Mouse (Mus musculus) lung, embryonic 14.5 days (tissue): Measurements from ENCODE around the gene Pacsin3. TPM values are rescaled to one million over a fixed set of nuclear protein-coding genes. Genes with fewer than 3 reads are reported as not detected.

Experiments
- ATAC-seq: fragments of 200-750 bp; cut with Nextera tagmentation; 2 replicates; pipeline ENCODE4 v1.8.0; 2017; ENCODE audit warnings: mild to moderate bottlenecking, moderate TSS enrichment, moderate library complexity; ENCODE audit not compliant: insufficient read depth
- DNase-seq: peaks from one replicate; pipeline ENCODE4 v3.0.0-alpha.2; 2015
- H3K27ac ChIP-seq: fragments of 300-500 bp; sonication (generic); 2 replicates; pipeline ENCODE4 v1.5.1; 2014; ENCODE audit warnings: low read depth, mild to moderate bottlenecking, moderate library complexity
- H3K27me3 ChIP-seq: fragments of 300-500 bp; sonication (generic); 2 replicates; pipeline ENCODE4 v1.6.1; 2014; ENCODE audit warnings: low read length, control low read depth; ENCODE audit not compliant: insufficient read depth
- H3K36me3 ChIP-seq: fragments of 300-500 bp; sonication (generic); 2 replicates; pipeline ENCODE4 v1.6.1; 2014; ENCODE audit warnings: control low read depth; ENCODE audit not compliant: insufficient read depth
- H3K4me1 ChIP-seq: fragments of 300-500 bp; sonication (generic); 2 replicates; pipeline ENCODE4 v1.6.1; 2014; ENCODE audit warnings: antibody characterized with exemption, control low read depth; ENCODE audit not compliant: insufficient read depth
- H3K4me2 ChIP-seq: fragments of 300-500 bp; sonication (generic); 2 replicates; pipeline ENCODE4 v1.6.1; 2014; ENCODE audit warnings: mild to moderate bottlenecking
- H3K4me3 ChIP-seq: fragments of 300-500 bp; sonication (generic); 2 replicates; pipeline ENCODE4 v1.5.1; 2014; ENCODE audit warnings: low read depth, low read length
- H3K9ac ChIP-seq: fragments of 300-500 bp; sonication (generic); 2 replicates; pipeline ENCODE4 v1.6.1; 2014
- H3K9me3 ChIP-seq: fragments of 300-500 bp; sonication (generic); 2 replicates; pipeline ENCODE4 v1.6.1; 2016; ENCODE audit warnings: low read depth, low read length, control low read depth
- CTCF ChIP-seq: IDR thresholded peaks from 2 replicates; pipeline ENCODE4 v1.5.1; 2016; ENCODE audit warnings: antibody characterized with exemption, low read depth
- WGBS: fragments of 180-500 bp; shearing (Covaris S2); extraction: QIAGEN DNeasy Blood & Tissue Kit; methylation state at CpG from one replicate; pipeline ENCODE4 v1.1.7; 2014; 5-methylcytosine and 5-hydroxymethylcytosine counted together
- polyA plus RNA-seq: library from polyadenylated mRNA; unstranded; fragments of >200 nt; fragmentation: Nextera tagmentation; extraction: Ambion mirVana; gene quantifications from 2 replicates; pipeline ENCODE4 v1.2.1, GENCODE M21; 2014

Pacsin3 gene
- polyA plus RNA-seq, 1 experiment from 2014 or later: 46.9 TPM

- no peaks in the 10 kb centered on the region for H3K36me3 ChIP-seq
- H3K9me3 ChIP-seq: no peaks in the 10 kb centered on the region
- H3K27ac ChIP-seq: no peak overlapping the region
- no peak overlapping the region for H3K9ac ChIP-seq
- H3K27me3 ChIP-seq: peaks cover 23% of the 10 kb centered on the region
- H3K4me2 ChIP-seq: no peak overlapping the region
- no peak for TF ChIP-seq CTCF
- no peak overlapping the region for H3K4me3 ChIP-seq
- 34% methylated on average over 4 of the region's 4 CpGs for WGBS
- H3K4me1 ChIP-seq: no peaks in the 10 kb centered on the region
- DNase-seq: no peak
- ATAC-seq: no peak
Observed at GRCm38 (mm10) chr2:91252512-91252911, 3.2 kb upstream of the Pacsin3 start.

DNA sequence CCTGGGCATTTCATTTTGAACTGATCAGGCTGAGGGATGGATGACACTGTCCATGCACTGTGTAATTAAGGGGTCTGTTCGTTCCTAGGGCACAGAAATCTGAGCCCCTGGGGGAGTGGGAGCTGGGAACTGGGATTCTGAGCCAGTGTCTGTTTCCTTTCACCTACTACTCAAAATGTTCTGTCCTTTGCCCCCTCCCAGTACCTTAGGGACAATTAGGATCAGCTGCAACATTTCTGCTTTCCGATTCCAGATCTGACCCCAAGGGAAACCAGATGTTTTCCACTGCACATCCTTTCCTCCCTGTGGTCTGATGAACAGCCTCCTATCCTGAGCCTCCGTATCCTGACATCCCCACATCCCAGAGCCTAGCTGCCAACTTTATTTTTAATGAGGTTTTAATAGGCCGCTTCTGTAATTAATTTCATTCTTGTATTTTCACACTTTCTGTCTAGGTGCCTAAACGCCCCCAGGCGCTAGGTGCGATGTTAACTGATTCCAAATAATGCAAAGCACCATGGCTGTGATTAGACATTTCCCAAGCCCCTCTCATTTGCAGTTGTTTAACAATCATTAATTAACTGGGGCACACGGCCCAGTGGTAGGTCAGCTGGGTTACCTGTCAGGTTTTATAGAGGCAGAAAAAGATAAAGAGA is 901 bp upstream of the Pacsin3 start:
- Histone ChIP-seq H3K9me3 (no peaks in the 10 kb centered on the region), H3K27ac (no peak overlapping the region), H3K4me2 (peak overlapping the region; percentile 90; the same call in 1 of the 2 replicates), H3K9ac (0 out of 2 replicates have a peak overlapping the region, but pooled peaks have one; percentile 55), H3K36me3 (no peaks in the 10 kb centered on the region), H3K27me3 (peaks cover 23% of the 10 kb centered on the region), H3K4me3 (no peak overlapping the region), H3K4me1 (peaks cover 6% of the 10 kb centered on the region; the same call in 1 of the 2 replicates)
- 31% methylated on average over 8 of the region's 8 CpGs for WGBS
- no peak for DNase-seq
- no peak for ATAC-seq
- TF ChIP-seq CTCF: no peak

- TF ChIP-seq CTCF: no peak
- Histone ChIP-seq H3K4me1 (peaks cover 6% of the 10 kb centered on the region; the same call in 1 of the 2 replicates), H3K27ac (peak overlapping the region; percentile 86), H3K9ac (peak overlapping the region; percentile 55), H3K36me3 (peaks cover 16% of the 10 kb centered on the region), H3K27me3 (peaks cover 23% of the 10 kb centered on the region), H3K9me3 (no peaks in the 10 kb centered on the region), H3K4me3 (peak overlapping the region; percentile 72), H3K4me2 (peak overlapping the region; percentile 90)
- under 1% methylated on average over 52 of the region's 52 CpGs for WGBS
- peak; percentile 82 for ATAC-seq
- DNase-seq: peak; percentile 76
Observed at GRCm38 (mm10) chr2:91256256-91257125, 737 bp downstream of the Pacsin3 start.

DNA sequence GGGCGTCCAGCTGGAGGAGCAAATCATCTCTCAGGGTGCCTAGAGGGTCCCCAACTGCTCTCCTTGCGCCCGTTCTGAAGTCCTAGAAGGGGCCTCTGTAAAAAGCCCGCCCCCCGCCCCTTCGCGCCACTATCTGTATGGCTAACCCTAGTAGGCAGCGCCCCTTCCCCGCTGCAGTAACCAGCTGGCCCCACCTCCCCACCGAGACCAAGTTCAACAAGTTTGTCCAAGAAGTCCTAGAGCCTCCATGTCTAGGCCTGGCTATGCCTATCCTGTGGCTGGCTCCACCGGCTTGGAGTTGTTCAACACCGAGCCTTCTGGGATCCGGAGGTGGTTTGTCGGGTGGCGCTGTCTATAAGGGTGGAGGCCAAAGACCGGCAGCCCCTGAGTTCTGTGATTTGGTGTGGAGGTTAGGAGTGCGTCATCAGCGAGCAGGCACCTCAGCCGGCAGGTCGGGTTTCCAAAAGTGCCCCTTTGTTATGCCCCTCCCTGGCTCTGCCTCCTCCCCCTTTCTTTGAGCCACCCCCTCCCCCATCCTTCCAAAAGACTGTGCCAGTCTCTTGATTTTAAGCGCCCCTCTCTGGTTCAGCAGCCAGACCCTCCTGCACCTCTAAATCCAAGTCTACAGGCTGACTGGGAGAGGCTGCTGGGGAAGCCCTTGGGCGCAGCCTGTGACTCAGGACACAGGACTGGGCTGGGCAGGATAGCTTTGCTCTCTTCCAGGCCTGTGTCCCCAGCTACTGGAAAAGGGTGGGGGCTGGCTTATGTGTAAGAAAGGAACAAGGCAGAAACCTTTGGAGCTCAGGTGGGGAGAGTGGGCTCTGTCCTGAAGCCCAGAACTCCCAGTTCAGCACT is 1.6 kb downstream of the Pacsin3 start:
- peaks cover 23% of the 10 kb centered on the region for H3K27me3 ChIP-seq
- H3K36me3 ChIP-seq: peaks cover 23% of the 10 kb centered on the region
- peak overlapping the region; percentile 72 for H3K4me3 ChIP-seq
- ATAC-seq: peak; percentile 85
- H3K9me3 ChIP-seq: no peaks in the 10 kb centered on the region
- peak overlapping the region; percentile 55 for H3K9ac ChIP-seq
- peak overlapping the region; percentile 90 for H3K4me2 ChIP-seq
- peaks cover 6% of the 10 kb centered on the region; the same call in 1 of the 2 replicates for H3K4me1 ChIP-seq
- 2% methylated on average over 22 of the region's 22 CpGs for WGBS
- DNase-seq: peak; percentile 81
- TF ChIP-seq CTCF: no peak
- peak overlapping the region; percentile 86 for H3K27ac ChIP-seq

DNA sequence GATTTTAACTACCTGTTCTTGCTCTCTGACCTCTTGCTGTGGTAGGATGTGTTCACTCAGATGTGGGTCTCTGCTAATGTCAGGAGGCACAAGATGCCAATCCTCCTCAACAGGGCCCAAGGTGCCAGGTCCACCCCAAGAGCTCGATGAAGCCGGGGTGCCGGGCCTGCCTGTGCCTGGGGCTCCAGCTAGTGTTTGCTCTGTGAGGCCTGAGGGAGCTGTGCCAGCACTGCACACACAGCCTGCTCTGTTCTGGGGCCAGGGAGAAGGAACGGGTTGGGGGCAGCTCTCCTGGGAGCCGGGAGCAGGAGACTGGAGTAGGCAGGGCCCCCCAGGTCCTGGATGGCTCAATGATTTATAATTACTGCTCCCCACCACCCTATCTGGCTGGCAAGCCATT is 2.3 kb downstream of the Pacsin3 start:
- Histone ChIP-seq H3K27ac (peak overlapping the region; percentile 86), H3K4me1 (peaks cover 6% of the 10 kb centered on the region; the same call in 1 of the 2 replicates), H3K27me3 (peaks cover 23% of the 10 kb centered on the region), H3K9me3 (no peaks in the 10 kb centered on the region), H3K9ac (peak overlapping the region; percentile 55), H3K4me2 (peak overlapping the region; percentile 90), H3K36me3 (peaks cover 30% of the 10 kb centered on the region), H3K4me3 (peak overlapping the region; percentile 72)
- ATAC-seq (no peak), DNase-seq (no peak)
- 56% methylated on average over 5 of the region's 5 CpGs for WGBS
- TF ChIP-seq CTCF: no peak

DNA sequence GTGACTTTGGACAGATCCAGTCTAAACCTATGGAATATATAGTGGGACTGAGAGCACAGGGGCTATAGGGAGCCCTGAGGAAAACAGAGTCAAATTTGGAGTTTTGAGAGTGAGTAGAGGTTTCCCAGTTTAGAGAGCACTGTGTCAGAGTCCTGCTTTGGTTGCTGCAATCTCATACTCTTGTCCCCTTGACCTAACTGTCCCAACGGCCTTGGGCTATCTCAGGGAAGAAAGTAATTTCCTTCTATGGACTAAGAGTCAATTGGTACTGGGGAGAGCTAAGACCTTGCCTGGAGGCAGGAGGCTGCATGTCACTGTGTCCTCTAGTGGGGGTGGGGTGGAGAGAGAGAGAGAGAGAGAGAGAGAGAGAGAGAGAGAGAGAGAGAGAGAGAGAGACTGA is 3.1 kb downstream of the Pacsin3 start:
- DNase-seq: no peak
- H3K4me2 ChIP-seq: peak overlapping the region; percentile 90
- peak overlapping the region; percentile 72; the same call in 1 of the 2 replicates for H3K4me3 ChIP-seq
- H3K9ac ChIP-seq: peak overlapping the region; percentile 55; the same call in 1 of the 2 replicates
- no peaks in the 10 kb centered on the region for H3K9me3 ChIP-seq
- no peak for TF ChIP-seq CTCF
- H3K27ac ChIP-seq: peak overlapping the region; percentile 86; the same call in 1 of the 2 replicates
- ATAC-seq: no peak
- H3K36me3 ChIP-seq: peaks cover 37% of the 10 kb centered on the region
- peaks cover 6% of the 10 kb centered on the region; the same call in 1 of the 2 replicates for H3K4me1 ChIP-seq
- peaks cover 23% of the 10 kb centered on the region for H3K27me3 ChIP-seq
- whole genome bisulfite sequencing: 58% methylated on average over 1 of the region's 1 CpGs
